Mouse (Mus musculus): Measurements from ENCODE around the gene 2310039H08Rik. TPM values are rescaled to one million over a fixed set of nuclear protein-coding genes. Genes with fewer than 3 reads are reported as not detected.
"Not testable (repeated sequence)": the region's sequence is repeated elsewhere in the genome, so short reads cannot be mapped to it uniquely, and the experiment has no call there.

The 2310039H08Rik gene
- polyA plus RNA-seq, 1 experiment from 2014 or later = 60.2 TPM

DNA sequence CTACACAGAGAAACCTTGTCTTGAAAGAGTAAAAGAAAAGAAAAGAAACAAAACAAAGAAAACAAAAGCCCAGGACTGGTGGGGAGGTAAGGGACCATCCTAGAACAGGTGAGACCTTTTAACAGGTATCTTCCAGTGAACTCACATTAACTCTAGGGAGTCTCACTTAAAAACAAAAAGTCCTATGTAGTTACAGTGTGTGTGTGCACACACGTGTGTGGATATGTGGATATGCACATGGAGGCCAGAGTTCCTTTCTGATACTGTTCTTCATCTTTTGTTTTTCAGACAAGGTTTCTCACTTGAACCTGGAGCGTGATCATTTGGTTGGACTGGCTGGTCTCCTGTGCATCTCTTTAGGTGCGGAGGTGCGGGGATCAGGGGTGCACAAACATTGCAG is 21.9 kb upstream of the 2310039H08Rik start:
- ATAC-seq (ENCODE audit: low read depth) = no peak
- H3K4me2 ChIP-seq (ENCODE audit: low read depth, low read length) = peak overlapping the region; percentile 85
- peaks cover 5% of the 10 kb centered on the region; the same call in 1 of the 2 replicates for H3K36me3 ChIP-seq (ENCODE audit: control insufficient read depth, insufficient read depth, low read length)
- 87% methylated on average over 4 of the region's 4 CpGs for WGBS
- no peaks in the 10 kb centered on the region for H3K27me3 ChIP-seq (ENCODE audit: control insufficient read depth, insufficient read depth, low read depth, low read length)
- H3K4me1 ChIP-seq (replicated peaks; ENCODE audit: control insufficient read depth, insufficient read depth, low read length) = peaks cover 12% of the 10 kb centered on the region
- peak overlapping the region; percentile 87 for H3K4me3 ChIP-seq (ENCODE audit: low read length)
- H3K27ac ChIP-seq (ENCODE audit: low read length) = no peak overlapping the region
- H3K9me3 ChIP-seq (ENCODE audit: control insufficient read depth, low read length) = no peaks in the 10 kb centered on the region
- peak overlapping the region; percentile 82 for H3K9ac ChIP-seq (ENCODE audit: low read length)

- peak overlapping the region; percentile 85 for H3K4me2 ChIP-seq (ENCODE audit: low read depth, low read length)
- peak; percentile 50 for ATAC-seq (ENCODE audit: low read depth)
- H3K4me1 ChIP-seq (replicated peaks; ENCODE audit: control insufficient read depth, insufficient read depth, low read length) = peaks cover 12% of the 10 kb centered on the region
- H3K27ac ChIP-seq (ENCODE audit: low read length) = peak overlapping the region; percentile 93
- peak overlapping the region; percentile 82 for H3K9ac ChIP-seq (ENCODE audit: low read length)
- H3K9me3 ChIP-seq (ENCODE audit: control insufficient read depth, low read length) = no peaks in the 10 kb centered on the region
- 12% methylated on average over 16 of the region's 16 CpGs for WGBS
- H3K36me3 ChIP-seq (ENCODE audit: control insufficient read depth, insufficient read depth, low read length) = peaks cover 4% of the 10 kb centered on the region; the same call in 1 of the 2 replicates
- H3K27me3 ChIP-seq (ENCODE audit: control insufficient read depth, insufficient read depth, low read depth, low read length) = no peaks in the 10 kb centered on the region
- H3K4me3 ChIP-seq (ENCODE audit: low read length) = peak overlapping the region; percentile 87
These were observed 21.2 kb upstream of the 2310039H08Rik start for GRCm38 (mm10) chr17:46751056-46751793.

GRCm38 (mm10) chr17:46751794-46752556 is 20.5 kb upstream of the 2310039H08Rik start, which contains the start of gene Cnpy3:
TSS of gene Cnpy3 (minus strand) at chr17:46752214.
- peak; percentile 99 for ATAC-seq (ENCODE audit: low read depth)
- Histone ChIP-seq H3K27me3 (ENCODE audit: control insufficient read depth, insufficient read depth, low read depth, low read length) (no peaks in the 10 kb centered on the region), H3K27ac (ENCODE audit: low read length) (peak within 1 kb of the TSS; percentile 93), H3K4me3 (ENCODE audit: low read length) (peak within 1 kb of the TSS; percentile 87), H3K4me1 (replicated peaks; ENCODE audit: control insufficient read depth, insufficient read depth, low read length) (peaks cover 12% of the 10 kb centered on the region), H3K36me3 (ENCODE audit: control insufficient read depth, insufficient read depth, low read length) (peaks cover 4% of the 10 kb centered on the region; the same call in 1 of the 2 replicates), H3K9me3 (ENCODE audit: control insufficient read depth, low read length) (no peaks in the 10 kb centered on the region), H3K4me2 (ENCODE audit: low read depth, low read length) (peak within 1 kb of the TSS; percentile 85), H3K9ac (ENCODE audit: low read length) (peak within 1 kb of the TSS; percentile 82)
- under 1% methylated on average over 58 of the region's 58 CpGs for WGBS

DNA sequence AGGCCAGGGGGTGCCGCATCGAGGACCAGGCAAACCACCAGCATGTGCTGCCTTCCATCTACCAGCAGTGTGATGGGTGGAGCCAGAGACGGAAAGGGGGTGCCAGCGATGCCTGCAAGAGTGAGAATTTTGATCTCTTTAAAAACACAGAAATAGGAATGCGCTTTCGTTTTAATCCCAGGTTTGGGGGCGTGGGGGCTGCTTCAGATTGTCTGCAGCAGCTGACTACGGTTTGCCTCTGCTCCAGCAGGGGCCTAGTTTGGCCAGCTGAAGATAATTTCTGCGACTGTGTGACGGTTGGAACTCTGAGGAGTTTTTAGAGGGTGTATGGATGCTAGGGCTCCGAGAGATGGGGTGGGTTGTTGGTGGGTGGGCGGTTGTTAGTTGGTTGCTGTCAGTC is 13.7 kb upstream of the 2310039H08Rik start:
- Histone ChIP-seq H3K4me3 (ENCODE audit: low read length) (no peak overlapping the region), H3K27ac (ENCODE audit: low read length) (no peak overlapping the region), H3K4me1 (replicated peaks; ENCODE audit: control insufficient read depth, insufficient read depth, low read length) (no peaks in the 10 kb centered on the region), H3K27me3 (ENCODE audit: control insufficient read depth, insufficient read depth, low read depth, low read length) (no peaks in the 10 kb centered on the region), H3K9me3 (ENCODE audit: control insufficient read depth, low read length) (no peaks in the 10 kb centered on the region), H3K9ac (ENCODE audit: low read length) (no peak overlapping the region), H3K36me3 (ENCODE audit: control insufficient read depth, insufficient read depth, low read length) (no peaks in the 10 kb centered on the region), H3K4me2 (ENCODE audit: low read depth, low read length) (no peak overlapping the region)
- no peak for ATAC-seq (ENCODE audit: low read depth)
- 78% methylated on average over 12 of the region's 12 CpGs for WGBS

DNA sequence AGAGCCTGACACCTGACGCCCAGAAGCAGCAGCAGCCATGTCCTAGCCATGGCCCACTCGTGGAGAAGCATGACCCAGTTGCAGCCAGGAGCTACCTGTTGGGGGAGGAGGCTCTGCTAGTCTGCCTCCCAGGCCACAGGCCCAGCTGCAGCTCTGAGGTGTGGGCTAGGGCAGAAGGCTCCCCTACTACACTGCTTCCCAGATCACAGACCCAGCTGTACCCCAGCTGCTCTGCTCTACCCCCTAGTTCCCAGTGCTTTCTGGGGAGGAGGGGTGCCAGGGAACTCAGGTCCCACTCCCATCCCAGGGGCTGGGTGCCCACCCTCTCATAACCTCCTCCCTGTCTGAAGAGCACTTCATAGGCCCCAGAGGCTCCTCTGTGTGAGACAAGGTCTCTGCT is 8.9 kb upstream of the 2310039H08Rik start, which contains the start of gene Ptcra:
TSS of gene Ptcra (minus strand) at position 169 of the 400 bp plus-strand sequence.
- Histone ChIP-seq H3K27ac (ENCODE audit: low read length) (no peak within 1 kb of the TSS), H3K27me3 (ENCODE audit: control insufficient read depth, insufficient read depth, low read depth, low read length) (no peaks in the 10 kb centered on the region), H3K4me2 (ENCODE audit: low read depth, low read length) (no peak within 1 kb of the TSS), H3K4me1 (replicated peaks; ENCODE audit: control insufficient read depth, insufficient read depth, low read length) (no peaks in the 10 kb centered on the region), H3K9me3 (ENCODE audit: control insufficient read depth, low read length) (no peaks in the 10 kb centered on the region), H3K9ac (ENCODE audit: low read length) (no peak within 1 kb of the TSS), H3K4me3 (ENCODE audit: low read length) (no peak within 1 kb of the TSS), H3K36me3 (ENCODE audit: control insufficient read depth, insufficient read depth, low read length) (no peaks in the 10 kb centered on the region)
- WGBS = 55% methylated on average over 2 of the region's 2 CpGs
- peak; percentile 26 for ATAC-seq (ENCODE audit: low read depth)

GRCm38 (mm10) chr17:46764916-46765315 is 7.5 kb upstream of the 2310039H08Rik start:
- not testable (repeated sequence) for H3K27me3 ChIP-seq (ENCODE audit: control insufficient read depth, insufficient read depth, low read depth, low read length); H3K4me3 ChIP-seq (ENCODE audit: low read length); H3K4me2 ChIP-seq (ENCODE audit: low read depth, low read length); H3K4me1 ChIP-seq (replicated peaks; ENCODE audit: control insufficient read depth, insufficient read depth, low read length); H3K9me3 ChIP-seq (ENCODE audit: control insufficient read depth, low read length); H3K9ac ChIP-seq (ENCODE audit: low read length); H3K27ac ChIP-seq (ENCODE audit: low read length); ATAC-seq (ENCODE audit: low read depth); H3K36me3 ChIP-seq (ENCODE audit: control insufficient read depth, insufficient read depth, low read length)
- WGBS = 61% methylated on average over 8 of the region's 9 CpGs

DNA sequence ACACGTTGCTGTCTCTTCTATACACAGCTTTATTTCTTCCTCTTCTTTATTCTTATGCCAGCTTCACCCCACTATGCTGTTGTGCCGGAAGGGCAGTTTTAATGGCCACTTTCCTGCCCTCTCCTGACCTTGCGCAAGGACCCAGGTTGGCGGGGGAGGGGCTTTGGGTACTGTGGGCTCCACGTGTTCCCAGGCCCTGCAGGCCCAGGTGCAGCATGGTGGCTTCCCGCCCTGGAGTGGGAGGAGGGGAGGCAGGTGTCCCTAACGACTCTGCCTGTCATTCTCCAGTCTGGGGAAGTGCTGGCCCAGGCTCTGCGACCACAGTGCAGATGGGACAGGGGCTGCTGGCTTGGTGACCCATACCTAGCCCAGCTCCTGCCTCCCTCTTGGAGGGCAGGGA is 4.6 kb upstream of the 2310039H08Rik start:
- H3K4me2 ChIP-seq (ENCODE audit: low read depth, low read length) = no peak overlapping the region
- no peak overlapping the region for H3K9ac ChIP-seq (ENCODE audit: low read length)
- H3K4me3 ChIP-seq (ENCODE audit: low read length) = no peak overlapping the region
- H3K4me1 ChIP-seq (replicated peaks; ENCODE audit: control insufficient read depth, insufficient read depth, low read length) = peaks cover 7% of the 10 kb centered on the region
- no peaks in the 10 kb centered on the region for H3K9me3 ChIP-seq (ENCODE audit: control insufficient read depth, low read length)
- 52% methylated on average over 8 of the region's 8 CpGs for WGBS
- no peak for ATAC-seq (ENCODE audit: low read depth)
- no peaks in the 10 kb centered on the region for H3K27me3 ChIP-seq (ENCODE audit: control insufficient read depth, insufficient read depth, low read depth, low read length)
- no peaks in the 10 kb centered on the region for H3K36me3 ChIP-seq (ENCODE audit: control insufficient read depth, insufficient read depth, low read length)
- no peak overlapping the region for H3K27ac ChIP-seq (ENCODE audit: low read length)

- Histone ChIP-seq H3K27ac (ENCODE audit: low read length) (no peak overlapping the region), H3K27me3 (ENCODE audit: control insufficient read depth, insufficient read depth, low read depth, low read length) (no peaks in the 10 kb centered on the region), H3K4me2 (ENCODE audit: low read depth, low read length) (no peak overlapping the region), H3K9me3 (ENCODE audit: control insufficient read depth, low read length) (no peaks in the 10 kb centered on the region), H3K36me3 (ENCODE audit: control insufficient read depth, insufficient read depth, low read length) (peaks cover 8% of the 10 kb centered on the region), H3K4me3 (ENCODE audit: low read length) (no peak overlapping the region), H3K4me1 (replicated peaks; ENCODE audit: control insufficient read depth, insufficient read depth, low read length) (peaks cover 17% of the 10 kb centered on the region), H3K9ac (ENCODE audit: low read length) (no peak overlapping the region)
- ATAC-seq (ENCODE audit: low read depth) = no peak
- WGBS = 87% methylated on average over 11 of the region's 11 CpGs
These were observed 1.9 kb upstream of the 2310039H08Rik start for GRCm38 (mm10) chr17:46770546-46770945.

DNA sequence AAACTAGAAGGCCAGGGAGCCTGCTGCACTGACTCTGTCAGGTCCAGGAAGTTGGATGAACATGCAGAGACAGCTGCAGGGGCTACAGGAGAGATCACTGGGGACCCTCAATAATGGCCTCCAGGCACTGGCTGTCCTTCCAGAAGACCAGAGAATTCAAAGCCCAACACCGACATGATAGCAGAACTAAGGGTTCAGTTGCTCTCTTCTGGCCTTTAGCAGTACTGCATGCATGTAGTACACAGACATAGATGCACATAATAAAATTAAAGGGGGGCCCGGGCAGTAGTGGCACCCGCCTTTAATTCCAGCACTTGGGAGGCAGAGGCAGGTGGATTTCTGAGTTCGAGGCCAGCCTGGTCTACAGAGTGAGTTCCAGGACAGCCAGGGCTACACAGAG is 1.4 kb upstream of the 2310039H08Rik start:
- Histone ChIP-seq H3K4me2 (ENCODE audit: low read depth, low read length) (no peak overlapping the region), H3K27ac (ENCODE audit: low read length) (no peak overlapping the region), H3K4me3 (ENCODE audit: low read length) (no peak overlapping the region), H3K4me1 (replicated peaks; ENCODE audit: control insufficient read depth, insufficient read depth, low read length) (peaks cover 18% of the 10 kb centered on the region), H3K36me3 (ENCODE audit: control insufficient read depth, insufficient read depth, low read length) (peaks cover 12% of the 10 kb centered on the region), H3K9me3 (ENCODE audit: control insufficient read depth, low read length) (no peaks in the 10 kb centered on the region), H3K9ac (ENCODE audit: low read length) (no peak overlapping the region), H3K27me3 (ENCODE audit: control insufficient read depth, insufficient read depth, low read depth, low read length) (no peaks in the 10 kb centered on the region)
- WGBS = 85% methylated on average over 4 of the region's 4 CpGs
- ATAC-seq (ENCODE audit: low read depth) = no peak
